Mouse (Mus musculus) activated CD4-positive, CD25-positive, alpha-beta regulatory T cell, adult 4 months (primary cell): Measurements from ENCODE around the gene Kiss1. TPM values are rescaled to one million over a fixed set of nuclear protein-coding genes. Genes with fewer than 3 reads are reported as not detected.

ENCODE experiments used
- ATAC-seq: one replicate; pipeline ENCODE4 v1.8.0; 2017
- polyA plus RNA-seq, 2 experiments: library from polyadenylated mRNA; unstranded; fragments of 100-300 nt; shearing (Covaris generic); gene quantifications; one replicate each; pipeline ENCODE4 v1.2.1; 2017

Gene Kiss1
- polyA plus RNA-seq, result not detected

DNA sequence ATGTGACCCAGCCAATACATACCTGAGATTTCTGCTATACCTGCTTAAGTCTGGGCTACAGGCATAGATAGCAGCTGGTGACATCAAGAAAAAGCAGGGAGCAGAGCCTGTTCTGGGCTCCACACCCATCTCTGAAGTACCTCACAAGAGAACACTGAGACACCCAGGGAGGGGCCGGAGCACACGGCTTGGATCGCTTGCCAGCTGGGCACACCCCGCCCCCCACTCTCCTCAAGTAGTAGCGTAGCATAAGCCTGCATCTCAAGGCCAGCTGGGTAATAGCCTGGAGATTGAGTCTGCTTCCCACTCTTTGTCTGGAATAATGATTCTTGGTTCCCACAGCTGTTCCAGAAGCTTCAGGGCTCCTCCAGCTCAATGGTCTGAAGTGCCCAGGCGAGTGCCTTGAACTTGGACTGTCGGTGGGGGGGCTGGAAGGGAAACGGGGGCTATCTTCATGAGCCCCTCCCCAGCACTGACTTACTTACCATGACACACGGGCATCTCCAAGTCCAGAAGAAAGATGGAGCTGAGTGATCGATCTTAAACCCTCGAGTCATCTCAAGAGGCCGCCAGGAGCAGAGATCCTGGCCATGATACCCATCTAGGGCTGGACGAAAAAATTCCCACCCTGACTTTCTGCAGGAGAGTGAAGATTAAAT, at the start of gene Kiss1:
Gene Kiss1, plus strand, starts transcription at position 609 of the 659 bp plus-strand sequence.
- ATAC-seq, result no peak

DNA sequence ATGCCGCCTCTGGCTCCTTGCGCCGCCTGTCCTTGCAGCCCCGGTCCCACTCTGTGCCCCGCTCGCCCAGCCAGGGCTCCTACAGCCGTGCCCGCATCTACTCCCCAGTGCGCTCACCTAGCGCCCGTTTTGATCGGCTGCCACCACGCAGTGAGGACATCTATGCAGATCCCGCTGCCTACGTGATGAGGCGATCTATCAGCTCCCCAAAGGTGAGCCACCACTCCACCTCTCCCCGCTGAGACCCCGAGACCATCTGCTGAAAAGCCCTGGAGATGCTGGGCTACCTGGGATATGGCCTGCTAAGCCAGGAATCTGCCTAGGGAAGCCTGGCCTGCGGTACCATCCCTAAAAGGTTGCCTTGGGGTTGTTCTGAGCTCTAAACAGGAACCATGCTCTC, 47.5 kb upstream of the Kiss1 start:
- no peak for ATAC-seq

GRCm38 (mm10) chr1:133276983-133277382, 44.7 kb upstream of the Kiss1 start:
- no peak for ATAC-seq

DNA sequence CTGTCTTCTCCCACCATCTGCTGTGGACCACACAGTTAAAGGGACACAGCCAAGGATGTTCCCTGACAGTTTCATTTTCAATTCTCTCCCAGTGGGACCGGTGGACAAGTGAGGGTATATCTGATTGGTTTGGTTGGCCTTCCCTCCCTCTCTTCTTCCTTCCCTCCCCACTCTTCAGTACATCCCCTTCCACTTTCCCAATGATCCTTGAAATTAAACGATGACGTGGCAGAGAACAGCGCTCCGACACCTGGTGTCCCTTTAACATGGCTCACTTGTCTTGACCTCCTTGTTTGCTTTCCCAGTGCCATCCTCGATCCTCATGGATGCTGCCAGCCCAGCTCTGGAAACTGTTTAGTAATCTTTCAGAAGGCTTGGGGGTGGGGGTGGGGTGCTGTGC, 43.1 kb upstream of the Kiss1 start:
- ATAC-seq, result no peak

DNA sequence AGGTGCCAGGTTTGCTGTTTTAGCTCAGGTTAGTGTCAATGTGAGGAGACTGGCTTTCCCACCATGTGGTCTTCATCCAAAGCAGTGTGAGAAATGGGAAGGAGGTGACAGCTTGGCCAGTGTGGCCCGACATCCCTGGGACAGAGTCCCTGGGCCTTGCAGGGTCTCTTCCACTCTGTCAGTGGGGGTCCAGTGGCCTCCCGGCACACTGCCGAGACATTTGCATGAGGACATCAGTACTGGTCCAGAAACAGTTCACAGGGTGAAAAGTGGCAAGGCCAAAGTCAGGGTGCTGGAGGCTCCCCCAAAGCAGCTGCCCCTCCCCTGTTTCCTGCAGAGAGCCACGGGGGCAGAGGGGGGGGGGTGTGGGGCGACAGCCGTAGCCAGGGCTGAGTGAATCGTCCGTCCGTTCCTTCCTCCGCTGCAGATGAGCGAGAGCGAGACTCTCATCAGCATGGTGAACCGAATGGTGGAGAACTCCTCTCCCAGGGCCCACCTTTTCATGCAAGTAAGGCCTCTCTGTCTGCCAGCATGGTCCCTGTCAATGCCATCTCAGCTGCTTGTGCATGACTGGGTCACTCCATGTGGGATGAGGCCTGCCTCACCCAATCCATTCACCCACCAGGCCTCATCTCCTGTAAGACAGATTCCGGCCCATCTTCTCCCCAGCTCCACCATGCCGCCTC, 42.6 kb upstream of the Kiss1 start:
- ATAC-seq, result no peak

DNA sequence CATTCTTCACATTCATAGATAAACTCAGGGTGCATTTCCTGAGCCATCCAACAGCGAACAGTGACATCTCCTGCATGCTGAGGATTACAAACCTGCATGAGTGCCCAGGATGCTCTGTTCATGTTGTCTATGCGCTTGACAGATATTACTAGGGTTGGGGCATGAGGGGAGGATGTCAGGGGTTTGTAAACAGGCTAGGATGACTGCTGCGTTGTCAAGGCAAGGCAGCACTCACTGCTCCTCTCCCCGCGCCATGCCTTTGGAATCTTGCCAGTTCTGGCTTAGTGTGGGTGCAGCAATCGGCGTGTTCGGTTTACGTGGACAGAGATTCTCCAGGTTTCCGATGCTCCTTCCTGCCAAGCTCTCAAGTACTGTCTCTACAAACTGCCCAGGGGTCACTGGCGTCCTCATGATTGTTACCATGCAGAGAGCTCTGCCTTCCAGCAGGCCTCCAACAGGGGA, 42.0 kb upstream of the Kiss1 start:
- no peak for ATAC-seq

DNA sequence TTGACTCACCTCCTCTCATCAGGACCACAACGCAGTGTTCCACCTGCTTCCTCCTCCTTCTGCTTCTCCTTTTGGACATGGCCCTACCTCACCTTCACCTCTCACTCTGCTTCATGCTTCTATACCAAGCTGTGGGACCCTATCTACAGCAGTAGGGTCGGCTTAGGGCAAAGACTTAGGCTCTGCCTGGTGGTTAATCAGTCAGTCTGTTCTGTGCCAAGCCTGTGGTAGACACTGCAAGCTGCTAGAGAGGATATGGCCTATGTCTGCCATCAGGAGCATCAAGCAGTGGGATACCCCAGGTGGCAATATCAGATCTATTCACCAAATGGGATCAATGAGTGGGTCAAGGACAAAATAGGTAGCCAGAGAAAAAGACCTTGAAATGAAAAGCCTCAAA, 41.1 kb upstream of the Kiss1 start:
- ATAC-seq, result no peak

GRCm38 (mm10) chr1:133285907-133286306, 35.8 kb upstream of the Kiss1 start:
- no peak for ATAC-seq

- ATAC-seq, result no peak
Observed at GRCm38 (mm10) chr1:133287051-133287450, 34.6 kb upstream of the Kiss1 start.

DNA sequence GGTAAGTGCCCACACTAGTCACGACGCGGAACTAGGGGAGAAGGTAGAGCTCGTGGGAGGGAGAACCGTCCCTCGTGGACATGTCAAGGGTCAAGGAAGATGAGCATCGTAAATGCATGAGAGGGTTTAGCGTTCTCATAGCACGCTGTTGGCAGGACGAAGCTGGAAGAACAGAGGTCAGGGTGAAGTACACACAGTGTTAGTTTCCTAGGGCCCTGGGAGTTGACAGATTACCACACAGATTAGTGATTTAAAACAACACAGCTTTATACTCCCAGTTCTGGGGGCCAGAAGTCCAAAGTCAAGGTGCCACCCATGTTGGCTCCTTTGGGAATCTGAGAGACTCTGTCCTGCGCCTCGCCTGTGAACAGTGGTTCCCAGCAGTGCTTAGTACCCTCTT, 33.8 kb upstream of the Kiss1 start:
- no peak for ATAC-seq

- ATAC-seq, result no peak
Observed at GRCm38 (mm10) chr1:133291888-133292287, 29.8 kb upstream of the Kiss1 start.

DNA sequence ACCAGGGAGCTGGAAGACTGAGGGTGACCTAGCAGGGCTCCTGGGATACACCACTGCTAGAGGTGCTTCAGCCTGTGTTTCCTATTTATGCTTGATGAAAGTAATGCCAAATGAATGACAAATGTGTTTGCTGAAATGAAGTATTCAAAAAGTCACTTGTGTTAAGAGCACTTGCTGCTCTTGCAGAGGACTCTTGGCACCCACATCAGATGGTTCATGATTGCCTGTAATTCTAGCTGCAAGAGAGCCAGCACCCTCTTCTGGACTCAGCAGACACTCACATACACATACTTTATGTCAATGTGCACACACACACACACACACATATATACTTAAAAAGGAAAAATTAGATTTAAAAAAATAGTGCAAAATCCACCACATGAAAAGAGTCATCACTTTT, 29.1 kb upstream of the Kiss1 start:
- no peak for ATAC-seq

GRCm38 (mm10) chr1:133296376-133296775, 25.3 kb upstream of the Kiss1 start:
- ATAC-seq, result no peak

DNA sequence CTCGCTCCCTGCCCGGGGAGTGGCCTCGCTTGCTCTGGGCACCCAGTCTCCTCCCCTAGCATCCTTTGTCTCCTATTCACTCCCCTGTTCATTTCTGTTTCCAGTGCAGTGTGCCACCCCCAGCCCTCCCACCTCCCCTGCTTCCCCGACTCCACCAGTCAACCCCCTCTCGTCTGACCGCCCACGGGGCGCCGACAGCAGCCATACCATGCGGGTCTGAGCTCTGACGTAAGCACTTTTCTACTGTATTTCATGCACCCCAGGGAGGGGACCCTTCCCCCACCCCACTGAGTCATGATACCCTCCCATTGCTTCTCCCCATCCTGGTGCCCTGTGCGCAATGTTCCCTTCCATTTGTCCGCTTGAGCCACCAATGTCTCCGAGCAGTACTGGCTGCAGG, 22.9 kb upstream of the Kiss1 start:
- no peak for ATAC-seq

DNA sequence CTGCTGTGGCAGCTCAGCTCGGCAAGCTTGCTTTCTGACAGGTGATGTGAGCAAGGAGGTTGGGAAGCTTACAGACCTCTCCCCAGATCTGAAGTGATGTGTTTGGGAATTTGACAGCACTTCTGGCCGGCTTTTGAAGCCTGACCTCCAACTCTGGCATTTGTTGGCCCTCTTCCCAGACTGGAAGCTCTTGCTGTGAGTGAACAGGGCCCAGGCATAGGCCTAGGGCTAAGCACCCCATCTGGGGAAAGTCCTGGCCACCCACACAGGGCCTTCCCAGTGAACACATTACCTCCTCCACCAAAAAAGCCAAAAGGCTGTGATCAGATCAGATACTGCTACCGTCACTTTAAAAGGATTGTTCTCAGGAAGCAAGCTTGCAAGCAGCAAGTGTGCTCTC, 19.1 kb upstream of the Kiss1 start:
- no peak for ATAC-seq

GRCm38 (mm10) chr1:133306842-133307241, 14.8 kb upstream of the Kiss1 start:
- no peak for ATAC-seq

DNA sequence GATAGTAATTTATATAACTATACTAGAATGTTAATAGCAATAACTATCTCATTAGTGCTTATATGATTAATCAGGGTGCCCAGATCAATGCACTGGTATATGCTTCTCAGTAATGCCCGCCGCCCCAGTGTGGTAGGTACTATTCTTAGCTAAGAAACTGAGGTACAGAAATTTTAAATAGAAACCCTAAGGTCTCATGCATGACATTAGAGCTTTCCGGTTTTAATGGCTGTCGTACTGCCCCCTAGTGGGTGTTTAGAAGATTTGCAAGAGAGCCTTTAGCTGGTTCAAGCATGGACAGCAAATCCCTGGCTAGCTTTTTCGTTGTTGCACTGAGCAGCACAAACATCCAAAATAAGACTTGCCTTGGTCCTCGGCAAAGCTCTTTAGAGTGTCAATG, 14.4 kb upstream of the Kiss1 start:
- no peak for ATAC-seq

DNA sequence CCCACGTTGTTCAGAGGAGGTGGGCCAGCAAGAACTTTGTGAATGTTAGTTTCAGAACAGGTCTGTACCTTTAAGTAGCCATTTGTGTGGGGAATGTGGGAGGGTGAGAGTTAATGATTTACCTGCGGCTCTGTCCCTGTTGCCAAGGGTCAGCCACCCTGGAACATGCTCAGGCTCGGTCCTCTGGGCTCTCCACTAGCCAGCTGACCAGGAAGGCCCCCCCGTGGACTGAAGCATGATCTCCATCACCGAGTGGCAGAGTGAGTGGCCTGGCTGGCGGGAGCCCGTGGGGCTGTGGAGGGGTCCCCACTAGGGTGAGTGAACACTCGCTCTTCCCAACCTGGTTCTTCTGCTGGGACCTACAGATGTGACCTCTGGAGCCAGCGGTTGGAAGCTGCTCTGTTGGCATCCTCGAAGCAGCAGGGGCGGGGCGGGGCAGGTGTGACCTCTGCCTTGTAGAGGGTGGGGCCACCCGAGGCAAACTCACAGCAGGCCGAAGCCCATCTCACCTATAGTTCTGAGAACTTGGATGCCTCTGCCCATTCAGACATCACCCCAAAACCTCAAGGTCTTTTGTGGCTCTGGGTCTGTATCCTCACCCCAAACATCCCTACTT, 11.9 kb upstream of the Kiss1 start, which contains the start of gene Golt1a:
Gene Golt1a, plus strand, starts transcription at position 149 of the 616 bp plus-strand sequence.
- no peak for ATAC-seq

DNA sequence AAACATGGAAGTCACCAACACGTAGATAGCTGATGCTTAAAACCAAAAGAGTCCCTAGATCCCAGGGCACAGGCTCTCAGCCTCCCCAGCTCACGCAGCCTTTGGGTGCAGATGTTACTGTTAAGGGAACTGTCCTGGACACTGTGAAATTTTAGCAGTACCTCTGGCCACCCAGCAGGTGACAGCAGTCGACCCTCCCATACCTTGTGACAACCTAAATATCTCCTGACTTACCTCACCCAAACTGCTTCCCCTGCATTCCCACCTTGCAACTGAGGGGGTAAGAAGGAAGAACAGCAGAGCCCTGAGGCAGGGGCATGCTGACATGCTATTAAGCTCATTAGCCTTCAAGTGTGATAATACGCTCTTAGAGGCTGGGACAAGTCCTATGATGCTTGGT, 10.4 kb upstream of the Kiss1 start:
- ATAC-seq, result no peak

- ATAC-seq, result no peak
Observed at GRCm38 (mm10) chr1:133311946-133312345, 9.7 kb upstream of the Kiss1 start.

- ATAC-seq, result no peak
Observed at GRCm38 (mm10) chr1:133314364-133314763, 7.3 kb upstream of the Kiss1 start.

DNA sequence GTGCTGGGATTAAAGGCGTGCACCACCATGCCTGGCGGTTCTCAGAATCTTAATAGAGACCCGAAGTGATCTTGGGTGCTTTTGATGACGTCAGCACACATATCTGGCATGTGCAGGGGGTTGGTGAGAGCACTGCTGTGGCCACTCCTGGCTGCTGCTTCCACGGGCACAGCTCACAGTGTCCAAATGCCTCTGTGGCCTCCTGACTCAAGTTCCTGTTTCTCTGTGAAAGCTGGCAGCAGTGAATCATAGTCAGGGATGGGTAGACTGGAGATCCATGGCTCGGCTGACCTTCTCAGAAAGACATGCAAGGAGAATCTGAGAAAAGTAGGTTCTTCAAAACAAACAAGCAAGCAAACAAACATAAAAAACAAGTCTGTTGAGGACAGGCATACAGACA, 5.9 kb upstream of the Kiss1 start:
- ATAC-seq, result no peak

GRCm38 (mm10) chr1:133316577-133316976, 5.1 kb upstream of the Kiss1 start:
- no peak for ATAC-seq

GRCm38 (mm10) chr1:133317149-133317548, 4.5 kb upstream of the Kiss1 start:
- ATAC-seq, result no peak
